Mouse (Mus musculus): ENCODE measurements around the gene Uhrf1bp1.

DNA sequence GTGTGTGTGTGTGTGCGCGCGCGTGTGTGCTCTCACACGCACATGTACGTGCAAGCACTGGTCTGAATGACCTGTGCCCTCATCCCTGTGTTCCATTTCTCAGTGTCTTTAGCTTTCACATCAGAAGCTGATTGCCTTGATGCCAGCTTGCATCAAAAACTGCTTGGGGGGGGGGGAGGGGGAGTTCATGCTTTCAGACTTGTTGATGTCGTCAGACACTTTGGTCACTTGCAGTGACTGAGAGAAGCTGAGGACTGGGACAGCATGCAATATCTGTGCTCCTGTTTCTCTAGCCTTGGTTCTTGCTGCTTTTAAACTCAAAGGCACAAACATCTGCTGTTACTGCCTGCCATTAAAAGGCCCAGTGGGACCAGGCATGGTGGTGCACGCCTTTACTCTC, 90.1 kb downstream of the Uhrf1bp1 start:
- TF ChIP-seq CTCF (IDR thresholded peaks at IDR 0.05; ENCODE audit: low read depth, low read length) (no peak), POLR2A (IDR thresholded peaks at IDR 0.05; ENCODE audit: extremely low read depth, insufficient read depth, low read length) (no peak)

Data from liver, adult 2 months (tissue).